Mouse (Mus musculus): ENCODE measurements at regions not wholly inside any gene's neighbourhood (a gene's known extent, or its start where the extent isn't known, plus 50 kb on each side); places are given as distances from the start of the nearest gene placed in this dataset.

- no peak for TF ChIP-seq CTCF (IDR thresholded peaks at IDR 0.05; ENCODE audit: low read depth, low read length)
- no peak for TF ChIP-seq POLR2A (IDR thresholded peaks at IDR 0.05; ENCODE audit: extremely low read depth, insufficient read depth, low read length)
Measured at GRCm38 (mm10) chr3:101704326-101704725, 99.8 kb upstream of the Atp1a1 start.
